Comparison of ENCODE assay signal across 18 mouse cellular contexts in the genomic region with DNA sequence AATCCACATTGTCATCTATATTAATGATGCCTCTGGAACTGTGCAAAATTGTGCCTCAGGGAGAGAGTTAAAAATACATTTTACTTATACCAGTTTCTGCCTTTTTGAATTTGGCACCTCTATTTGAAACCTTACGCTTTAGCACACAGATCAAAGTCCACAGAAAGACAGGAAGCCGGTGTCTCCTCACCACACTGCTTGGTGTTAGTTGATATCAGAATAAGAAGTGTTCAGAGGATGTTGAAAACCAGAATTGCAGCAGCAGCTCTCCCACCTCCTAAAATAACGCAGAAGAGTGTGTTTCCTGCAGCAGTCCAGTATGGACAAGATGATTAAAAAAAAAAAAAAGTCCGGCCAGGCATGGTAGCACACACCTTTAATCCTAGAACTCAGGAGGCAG. TPM values are rescaled to one million over a fixed set of nuclear protein-coding genes. Genes with fewer than 3 reads are reported as not detected.
DNase-seq lines count a peak whose midpoint lies in the region; ATAC-seq lines count a peak whose summit lies in the region.
"Had no signal": no experiment of that assay in that cellular context is flagged by ENCODE, and none has a peak within 500 bp of the region (broad histone marks: within the 10 kb centered on the region; RNA-seq: fewer than 3 reads in every experiment).

No protein-coding gene starts in this region.

- H3K27me3 ChIP-seq in megakaryocyte, embryonic 14.5 days (replicated peaks): no peaks in the 10 kb centered on the region
- no peaks in the 10 kb centered on the region for H3K27me3 ChIP-seq in midbrain, embryonic 16.5 days (ENCODE audit: control insufficient read depth, insufficient read depth, low read depth, low read length)
- no peaks in the 10 kb centered on the region for H3K27me3 ChIP-seq in forebrain, embryonic 14.5 days (replicated peaks; ENCODE audit: control insufficient read depth, insufficient read depth, low read length)
- H3K27me3 ChIP-seq: embryonic facial prominence, embryonic 15.5 days; forebrain, embryonic 12.5 days; hindbrain, embryonic 13.5 days; liver, embryonic 15.5 days; midbrain, embryonic 13.5 days; neural tube, embryonic 13.5 days had no signal

- no peak overlapping the region for H3K27ac ChIP-seq in midbrain, embryonic 16.5 days (ENCODE audit: low read length)
- no peak overlapping the region for H3K27ac ChIP-seq in forebrain, embryonic 14.5 days (ENCODE audit: low read depth, low read length)
- H3K27ac ChIP-seq: embryonic facial prominence, embryonic 15.5 days; forebrain, embryonic 12.5 days; hindbrain, embryonic 13.5 days; liver, embryonic 15.5 days; midbrain, embryonic 13.5 days; neural tube, embryonic 13.5 days had no signal

- peaks cover 69% of the 10 kb centered on the region for H3K4me1 ChIP-seq in megakaryocyte, embryonic 14.5 days
- no peaks in the 10 kb centered on the region for H3K4me1 ChIP-seq in midbrain, embryonic 16.5 days (ENCODE audit: control insufficient read depth, insufficient read depth, low read length)
- H3K4me1 ChIP-seq in forebrain, embryonic 14.5 days (ENCODE audit: control insufficient read depth, insufficient read depth, low read length): no peaks in the 10 kb centered on the region
- H3K4me1 ChIP-seq: embryonic facial prominence, embryonic 15.5 days; forebrain, embryonic 12.5 days; hindbrain, embryonic 13.5 days; midbrain, embryonic 13.5 days; neural tube, embryonic 13.5 days had no signal

- WGBS in midbrain, embryonic 16.5 days: 71% methylated on average over 4 of the region's 4 CpGs
- 81% methylated on average over 4 of the region's 4 CpGs for WGBS in forebrain, embryonic 14.5 days

- no peak overlapping the region for H3K9ac ChIP-seq in midbrain, embryonic 16.5 days (ENCODE audit: low read depth, low read length)
- no peak overlapping the region for H3K9ac ChIP-seq in forebrain, embryonic 14.5 days (ENCODE audit: low read length)
- H3K9ac ChIP-seq: embryonic facial prominence, embryonic 15.5 days; forebrain, embryonic 12.5 days; hindbrain, embryonic 13.5 days; liver, embryonic 15.5 days; midbrain, embryonic 13.5 days; neural tube, embryonic 13.5 days had no signal

- peak; percentile 69 for DNase-seq in CD4-positive, CD25-positive, alpha-beta regulatory T cell, adult 2 months (ENCODE audit: low read depth, low spot score)
- DNase-seq in T-cell, adult 2 months (ENCODE audit: low spot score): peak; percentile 69
- peak; percentile 59 for DNase-seq in thymus, postnatal 25 days
- DNase-seq in heart, adult 9 months (ENCODE audit: low spot score in 2 of 2): no peak
- DNase-seq in forebrain, embryonic 14.5 days (ENCODE audit: low spot score): no peak
- DNase-seq: adrenal gland, postnatal 10 days; cerebellum, adult 8-10 months; kidney, adult 11 months; kidney, postnatal 25 days; lung, postnatal 10 days had no signal

- H3K36me3 ChIP-seq in megakaryocyte, embryonic 14.5 days (replicated peaks; ENCODE audit: low read length): peaks cover 3% of the 10 kb centered on the region
- no peaks in the 10 kb centered on the region for H3K36me3 ChIP-seq in midbrain, embryonic 16.5 days (ENCODE audit: control insufficient read depth, insufficient read depth, low read length)
- H3K36me3 ChIP-seq in forebrain, embryonic 14.5 days (ENCODE audit: control insufficient read depth, insufficient read depth, low read length): no peaks in the 10 kb centered on the region
- H3K36me3 ChIP-seq: embryonic facial prominence, embryonic 15.5 days; forebrain, embryonic 12.5 days; hindbrain, embryonic 13.5 days; liver, embryonic 15.5 days; midbrain, embryonic 13.5 days; neural tube, embryonic 13.5 days had no signal

- H3K9me3 ChIP-seq in megakaryocyte, embryonic 14.5 days: no peaks in the 10 kb centered on the region; the same call in 1 of the 2 replicates
- H3K9me3 ChIP-seq in midbrain, embryonic 16.5 days (replicated peaks; ENCODE audit: control insufficient read depth, low read length, poor library complexity, severe bottlenecking): no peaks in the 10 kb centered on the region
- H3K9me3 ChIP-seq in forebrain, embryonic 14.5 days (replicated peaks; ENCODE audit: control insufficient read depth, low read length): no peaks in the 10 kb centered on the region
- H3K9me3 ChIP-seq: embryonic facial prominence, embryonic 15.5 days; forebrain, embryonic 12.5 days; hindbrain, embryonic 13.5 days; liver, embryonic 15.5 days; midbrain, embryonic 13.5 days; neural tube, embryonic 13.5 days had no signal

- peak overlapping the region; percentile 76 for H3K4me3 ChIP-seq in megakaryocyte, embryonic 14.5 days (replicated peaks)
- H3K4me3 ChIP-seq in midbrain, embryonic 16.5 days (ENCODE audit: low read depth, low read length): no peak overlapping the region
- H3K4me3 ChIP-seq in forebrain, embryonic 14.5 days (ENCODE audit: low read depth, low read length): no peak overlapping the region
- H3K4me3 ChIP-seq: embryonic facial prominence, embryonic 15.5 days; forebrain, embryonic 12.5 days; hindbrain, embryonic 13.5 days; liver, embryonic 15.5 days; midbrain, embryonic 13.5 days; neural tube, embryonic 13.5 days had no signal

- no peak for ATAC-seq in midbrain, embryonic 16.5 days
- ATAC-seq in forebrain, embryonic 14.5 days: no peak
- ATAC-seq: midbrain, embryonic 13.5 days had no signal

- H3K4me2 ChIP-seq in midbrain, embryonic 16.5 days (ENCODE audit: low read length): no peak overlapping the region
- no peak overlapping the region for H3K4me2 ChIP-seq in forebrain, embryonic 14.5 days (ENCODE audit: low read length)
- H3K4me2 ChIP-seq: embryonic facial prominence, embryonic 15.5 days; forebrain, embryonic 12.5 days; hindbrain, embryonic 13.5 days; liver, embryonic 15.5 days; midbrain, embryonic 13.5 days; neural tube, embryonic 13.5 days had no signal

RNA-seq across cellular contexts. Expression of gene Pou2f1, which starts 13.8 kb away (rescaled TPM):
- 3.8 and 3.9 TPM in 2 replicates for polyA plus RNA-seq in megakaryocyte, embryonic 14.5 days (2012; ENCODE audit: insufficient read depth, low replicate concordance)
- polyA plus RNA-seq in midbrain, embryonic 16.5 days (2015; fragmentation: Nextera tagmentation; extraction: Ambion mirVana): 26.5 and 28.3 TPM in 2 replicates
- polyA plus RNA-seq in forebrain, embryonic 14.5 days (2014; fragmentation: Nextera tagmentation; extraction: Ambion mirVana): 14.8 and 22.8 TPM in 2 replicates

Comparison
In these comparisons a context has a peak if more than half of its experiments do, and no peak if none do; other contexts are left out.
1. DNase-seq: peak in CD4-positive, CD25-positive, alpha-beta regulatory T cell, adult 2 months (single experiment), T-cell, adult 2 months (single experiment) and thymus, postnatal 25 days (single experiment); none in heart, adult 9 months (0 of 2) and forebrain, embryonic 14.5 days (single experiment).